Mouse (Mus musculus) T-cell, adult 66 days (primary cell): ENCODE data around the gene Gm10031. TPM values are rescaled to one million over a fixed set of nuclear protein-coding genes. Genes with fewer than 3 reads are reported as not detected.

Source experiments
- total RNA-seq, 2 experiments: library from RNA; stranded (reverse); gene quantifications; 3 replicates in 1 of 2; 4 replicates in 1 of 2; pipeline ENCODE4 v1.2.4; 2023

Gene Gm10031
- 10 to 100 TPM; 34.0 to 34.4 TPM for total RNA-seq

DNA sequence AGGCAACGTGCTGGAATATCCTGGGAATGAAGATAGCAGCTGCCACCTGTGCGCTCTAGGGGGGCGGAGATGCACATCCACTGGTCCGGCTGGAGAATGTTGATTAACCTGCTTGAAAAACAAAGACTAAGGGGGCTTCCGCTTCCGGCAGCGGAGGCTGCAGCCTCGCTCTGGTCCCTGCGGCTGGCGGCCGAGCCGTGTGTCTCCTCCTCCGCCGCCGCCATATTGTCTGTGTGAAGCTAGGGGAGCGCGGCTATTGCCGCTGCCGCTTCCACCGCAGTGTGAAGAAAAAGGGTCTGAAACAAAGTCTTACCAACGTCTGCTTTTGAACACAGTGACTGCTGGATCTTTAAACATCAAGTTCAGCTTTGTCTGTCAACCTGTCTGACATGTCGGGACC, at the start of gene Gm10031:
TSS of gene Gm10031 (plus strand) at position 171 of the 400 bp plus-strand sequence.

DNA sequence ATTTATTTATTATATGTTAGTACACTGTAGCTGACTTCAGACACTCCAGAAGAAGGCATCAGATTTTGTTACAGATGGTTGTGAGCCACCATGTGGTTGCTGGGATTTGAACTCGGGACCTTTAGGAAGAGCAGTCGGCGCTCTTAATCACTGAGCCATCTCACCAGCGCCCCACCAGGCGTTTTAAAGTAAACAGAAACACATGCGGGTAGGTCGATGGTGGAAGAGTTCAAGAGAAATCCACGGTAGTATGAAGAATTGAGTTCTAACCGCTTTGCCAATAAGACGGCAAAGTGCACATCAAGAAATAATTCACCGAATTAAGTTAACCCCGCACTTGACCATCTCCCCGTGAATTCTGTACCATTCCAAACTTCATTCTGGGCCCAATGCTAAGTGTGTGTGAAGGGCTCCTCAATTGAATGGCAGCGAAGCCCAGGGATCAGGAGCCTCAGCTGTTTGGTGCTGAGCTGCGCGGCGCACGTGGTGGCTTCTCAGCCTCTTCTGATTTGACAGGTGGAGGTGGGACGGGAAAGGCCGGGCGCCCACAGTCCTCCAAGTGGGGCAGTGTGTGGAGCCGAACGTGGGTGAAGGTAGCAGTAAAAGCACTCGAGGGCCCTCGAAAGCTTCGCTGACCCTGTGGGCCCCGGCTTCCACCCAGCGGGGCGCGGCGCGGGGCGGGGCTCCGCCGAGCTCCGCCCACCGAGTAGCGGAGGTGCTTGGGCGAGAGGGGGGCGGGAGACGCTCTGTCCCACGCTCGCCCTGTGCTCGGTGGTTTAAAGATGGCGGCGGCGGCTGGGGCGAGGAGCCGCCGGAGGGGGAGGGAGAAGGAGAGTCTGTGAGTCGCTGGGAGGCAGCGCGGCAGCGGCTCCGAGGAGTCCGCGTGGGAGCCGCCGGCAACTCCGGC, 34.5 kb downstream of the Gm10031 start, which contains the start of gene Abl2:
TSS of gene Abl2 (plus strand) at position 763 of the 907 bp plus-strand sequence.

Other genes with a start within 250 kb of the Gm10031 start
- not detected for gene Tdrd5, start 220.3 kb upstream of the Gm10031 start, total RNA-seq
- gene Nphs2, start 213.3 kb upstream of the Gm10031 start, total RNA-seq: not detected
- gene Gm2000, start 158.0 kb upstream of the Gm10031 start, total RNA-seq: 1,000 to 10,000 TPM; 1,550 to 1,558 TPM
- 1 to 10 TPM in 1 of 2 experiments, under 1 TPM in 1; 0.92 to 2.4 TPM for gene Axdnd1, start 102.9 kb upstream of the Gm10031 start, total RNA-seq
- 10 to 100 TPM; 24.9 to 48.9 TPM for gene Soat1, start 49.7 kb upstream of the Gm10031 start, total RNA-seq
- 10 to 100 TPM; 36.2 to 42.0 TPM for gene Abl2, start 34.8 kb downstream of the Gm10031 start, total RNA-seq
- 10 to 100 TPM; 14.9 to 16.5 TPM for gene Tor3a, start 150.3 kb downstream of the Gm10031 start, total RNA-seq
- gene Fam20b, start 195.1 kb downstream of the Gm10031 start, total RNA-seq: 10 to 100 TPM; 20.8 to 23.4 TPM